Mouse (Mus musculus): ENCODE measurements around the gene Ptpn6. TPM values are rescaled to one million over a fixed set of nuclear protein-coding genes. Genes with fewer than 3 reads are reported as not detected.

Ptpn6 gene
- polyA plus RNA-seq, 1 experiment from 2014 or later = 16.7 TPM

GRCm38 (mm10) chr6:124739231-124739796 lies 800 bp upstream of the Ptpn6 start:
- Histone ChIP-seq H3K9ac (no peak overlapping the region), H3K27me3 (replicated peaks) (no peaks in the 10 kb centered on the region), H3K9me3 (no peaks in the 10 kb centered on the region), H3K4me3 (replicated peaks) (no peak overlapping the region), H3K27ac (peak overlapping the region; percentile 74), H3K4me1 (replicated peaks) (peaks cover 14% of the 10 kb centered on the region), H3K36me3 (peaks cover 9% of the 10 kb centered on the region; the same call in 1 of the 2 replicates), H3K4me2 (replicated peaks) (peak overlapping the region; percentile 48)
- 81% methylated on average over 10 of the region's 10 CpGs for WGBS
- ATAC-seq = no peak

GRCm38 (mm10) chr6:124737040-124737439 lies 1.5 kb downstream of the Ptpn6 start:
- Histone ChIP-seq H3K9me3 (no peaks in the 10 kb centered on the region), H3K4me3 (replicated peaks) (no peak overlapping the region), H3K4me2 (replicated peaks) (no peak overlapping the region), H3K27me3 (replicated peaks) (no peaks in the 10 kb centered on the region), H3K36me3 (no peaks in the 10 kb centered on the region), H3K27ac (no peak overlapping the region), H3K9ac (no peak overlapping the region), H3K4me1 (replicated peaks) (peaks cover 21% of the 10 kb centered on the region)
- 93% methylated on average over 11 of the region's 11 CpGs for WGBS
- no peak for ATAC-seq

DNA sequence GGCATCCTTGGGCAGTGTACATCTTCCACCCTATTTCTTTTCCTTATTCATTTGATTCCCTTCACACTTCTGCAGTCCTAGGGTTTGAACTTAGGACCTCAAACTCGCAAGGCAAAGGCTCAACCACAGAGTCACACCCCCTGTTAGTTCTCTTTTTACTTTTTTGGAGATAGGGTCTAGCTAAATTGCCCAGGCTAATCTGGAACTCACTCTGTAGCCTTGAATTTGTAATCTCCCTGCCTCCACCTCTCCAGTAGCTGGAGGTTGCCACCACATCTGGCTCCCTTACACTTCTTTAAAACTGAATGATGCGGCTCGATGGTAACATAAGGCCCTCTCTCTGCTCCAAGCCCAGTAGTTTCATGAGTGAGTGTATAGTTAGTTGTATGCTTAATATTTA lies 4.1 kb downstream of the Ptpn6 start:
- Histone ChIP-seq H3K36me3 (no peaks in the 10 kb centered on the region), H3K4me2 (replicated peaks) (no peak overlapping the region), H3K27ac (no peak overlapping the region), H3K4me3 (replicated peaks) (no peak overlapping the region), H3K27me3 (replicated peaks) (no peaks in the 10 kb centered on the region), H3K4me1 (replicated peaks) (peaks cover 12% of the 10 kb centered on the region), H3K9ac (no peak overlapping the region), H3K9me3 (no peaks in the 10 kb centered on the region)
- WGBS = 91% methylated on average over 3 of the region's 3 CpGs
- ATAC-seq = no peak

DNA sequence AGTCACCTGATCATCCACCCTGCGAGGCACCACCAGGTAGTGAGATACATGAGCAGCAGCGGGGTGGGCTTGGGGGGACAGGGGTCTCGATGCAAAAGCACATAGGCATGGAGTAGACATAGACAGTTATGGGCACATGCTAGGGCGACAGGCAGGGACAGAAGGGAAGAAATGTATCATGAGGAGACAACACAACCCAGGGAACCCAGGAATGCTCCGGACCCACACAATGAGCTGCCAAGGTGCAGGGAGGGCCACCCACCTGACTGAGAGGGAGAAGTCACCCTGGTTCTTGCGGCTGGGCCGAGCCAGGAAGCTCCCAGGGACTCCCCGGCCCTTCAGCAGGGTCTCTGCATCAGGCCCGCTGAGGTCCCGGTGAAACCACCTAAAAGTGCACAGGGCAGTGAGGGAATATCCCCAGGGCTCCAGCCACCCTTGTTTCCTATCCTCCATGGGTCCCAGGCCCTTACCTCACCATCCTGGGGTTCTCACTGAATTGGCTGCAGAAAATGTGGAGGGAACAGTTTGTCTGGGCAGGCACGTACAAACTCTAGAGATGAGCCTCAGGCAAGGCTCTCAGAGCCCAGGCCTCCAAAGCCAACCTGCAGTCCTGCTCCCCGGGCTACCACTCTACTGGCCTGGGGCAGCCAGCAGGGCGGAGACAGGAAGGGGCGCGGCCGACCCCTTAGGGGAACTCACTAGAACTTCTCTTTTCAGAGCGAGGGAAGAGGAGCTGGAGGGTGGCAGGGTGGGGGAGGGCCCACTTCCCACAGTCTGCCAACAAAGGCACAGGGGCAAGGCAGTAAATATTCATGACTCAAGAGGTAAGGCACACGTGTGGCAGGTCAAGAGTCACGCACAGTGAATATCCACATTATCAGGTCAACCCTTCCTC lies 5.8 kb downstream of the Ptpn6 start:
- H3K4me3 ChIP-seq (replicated peaks) = no peak overlapping the region; the same call in 1 of the 2 replicates
- H3K27ac ChIP-seq = no peak overlapping the region
- no peaks in the 10 kb centered on the region for H3K27me3 ChIP-seq (replicated peaks)
- H3K4me2 ChIP-seq (replicated peaks) = no peak overlapping the region
- H3K36me3 ChIP-seq = no peaks in the 10 kb centered on the region
- 54% methylated on average over 19 of the region's 19 CpGs for WGBS
- H3K4me1 ChIP-seq (replicated peaks) = peaks cover 10% of the 10 kb centered on the region; the same call in 1 of the 2 replicates
- no peaks in the 10 kb centered on the region for H3K9me3 ChIP-seq
- ATAC-seq = peak; percentile 46
- peak overlapping the region; percentile 21; the same call in 1 of the 2 replicates for H3K9ac ChIP-seq

GRCm38 (mm10) chr6:124731038-124731437 lies 7.5 kb downstream of the Ptpn6 start:
- Histone ChIP-seq H3K4me1 (replicated peaks) (peaks cover 13% of the 10 kb centered on the region; the same call in 1 of the 2 replicates), H3K4me3 (replicated peaks) (no peak overlapping the region), H3K4me2 (replicated peaks) (no peak overlapping the region), H3K36me3 (no peaks in the 10 kb centered on the region), H3K9ac (no peak overlapping the region), H3K27me3 (replicated peaks) (no peaks in the 10 kb centered on the region), H3K9me3 (no peaks in the 10 kb centered on the region), H3K27ac (no peak overlapping the region)
- ATAC-seq = no peak
- 81% methylated on average over 7 of the region's 7 CpGs for WGBS

GRCm38 (mm10) chr6:124729850-124730705 lies 8.4 kb downstream of the Ptpn6 start:
- WGBS = 80% methylated on average over 8 of the region's 8 CpGs

DNA sequence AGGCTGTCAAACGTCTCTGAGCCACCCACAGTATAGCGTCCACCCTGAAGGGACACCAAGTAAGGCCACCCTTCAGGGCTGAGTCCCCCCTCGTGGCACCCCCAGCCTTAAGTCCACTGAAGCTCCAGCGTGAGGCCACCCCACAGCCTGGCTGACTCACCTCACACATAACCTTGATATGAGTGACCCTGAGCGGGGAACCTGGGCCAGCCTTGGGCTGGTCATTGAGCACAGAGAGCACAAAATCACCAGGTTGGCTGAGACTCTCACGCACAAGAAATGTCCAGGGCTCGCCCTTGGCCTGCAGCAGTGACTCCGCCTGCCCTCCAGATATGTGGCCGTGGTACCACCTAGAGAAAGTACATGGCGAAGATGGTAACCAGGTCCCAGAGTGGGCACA lies 9.9 kb downstream of the Ptpn6 start:
- no peak for ATAC-seq
- Histone ChIP-seq H3K4me2 (replicated peaks) (no peak overlapping the region), H3K4me3 (replicated peaks) (no peak overlapping the region), H3K9me3 (no peaks in the 10 kb centered on the region), H3K27ac (no peak overlapping the region), H3K36me3 (no peaks in the 10 kb centered on the region), H3K27me3 (replicated peaks) (no peaks in the 10 kb centered on the region), H3K4me1 (replicated peaks) (peaks cover 13% of the 10 kb centered on the region; the same call in 1 of the 2 replicates), H3K9ac (no peak overlapping the region)
- WGBS = 86% methylated on average over 10 of the region's 10 CpGs

More at GRCm38 (mm10) chr6:124729850-124730705, 8.4 kb downstream of the Ptpn6 start:
- Histone ChIP-seq H3K27ac (no peak overlapping the region), H3K27me3 (replicated peaks) (no peaks in the 10 kb centered on the region), H3K4me3 (replicated peaks) (no peak overlapping the region), H3K4me2 (replicated peaks) (no peak overlapping the region), H3K36me3 (no peaks in the 10 kb centered on the region), H3K9me3 (no peaks in the 10 kb centered on the region), H3K4me1 (replicated peaks) (peaks cover 13% of the 10 kb centered on the region; the same call in 1 of the 2 replicates), H3K9ac (no peak overlapping the region)
- ATAC-seq = no peak

DNA sequence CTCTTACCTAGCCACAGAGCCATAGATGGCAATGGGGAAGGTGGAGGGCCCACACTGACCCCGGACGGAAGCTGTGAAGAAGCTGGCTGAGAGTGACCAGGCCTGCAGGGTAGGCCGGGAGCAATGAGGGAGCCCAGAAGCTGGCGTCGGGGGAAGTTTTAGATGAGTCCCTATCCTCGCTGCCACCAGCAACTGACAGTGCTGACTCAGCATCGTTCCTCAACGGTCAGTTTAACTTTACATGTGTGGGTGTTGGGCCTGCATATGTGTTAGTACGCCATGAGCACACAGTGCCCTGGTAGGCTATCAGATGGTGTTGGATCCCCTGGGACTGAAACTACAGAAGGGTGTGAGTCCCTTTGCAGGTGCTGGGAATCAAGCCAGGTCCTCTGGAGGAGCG lies 14.0 kb downstream of the Ptpn6 start:
- Histone ChIP-seq H3K27me3 (replicated peaks) (no peaks in the 10 kb centered on the region), H3K4me2 (replicated peaks) (no peak overlapping the region), H3K36me3 (no peaks in the 10 kb centered on the region), H3K9ac (no peak overlapping the region), H3K4me3 (replicated peaks) (no peak overlapping the region), H3K9me3 (no peaks in the 10 kb centered on the region), H3K4me1 (replicated peaks) (0 out of 2 replicates have a peak, but pooled peaks cover 6% of the 10 kb centered on the region), H3K27ac (no peak overlapping the region)
- no peak for ATAC-seq
- 81% methylated on average over 10 of the region's 10 CpGs for WGBS

- Histone ChIP-seq H3K27me3 (replicated peaks) (no peaks in the 10 kb centered on the region), H3K4me2 (replicated peaks) (no peak overlapping the region), H3K36me3 (no peaks in the 10 kb centered on the region), H3K4me3 (replicated peaks) (no peak overlapping the region), H3K9ac (no peak overlapping the region), H3K4me1 (replicated peaks) (0 out of 2 replicates have a peak, but pooled peaks cover 6% of the 10 kb centered on the region), H3K27ac (no peak overlapping the region), H3K9me3 (no peaks in the 10 kb centered on the region)
- ATAC-seq = no peak
- WGBS = 81% methylated on average over 8 of the region's 8 CpGs
These were observed 15.0 kb downstream of the Ptpn6 start for GRCm38 (mm10) chr6:124723541-124723940.

DNA sequence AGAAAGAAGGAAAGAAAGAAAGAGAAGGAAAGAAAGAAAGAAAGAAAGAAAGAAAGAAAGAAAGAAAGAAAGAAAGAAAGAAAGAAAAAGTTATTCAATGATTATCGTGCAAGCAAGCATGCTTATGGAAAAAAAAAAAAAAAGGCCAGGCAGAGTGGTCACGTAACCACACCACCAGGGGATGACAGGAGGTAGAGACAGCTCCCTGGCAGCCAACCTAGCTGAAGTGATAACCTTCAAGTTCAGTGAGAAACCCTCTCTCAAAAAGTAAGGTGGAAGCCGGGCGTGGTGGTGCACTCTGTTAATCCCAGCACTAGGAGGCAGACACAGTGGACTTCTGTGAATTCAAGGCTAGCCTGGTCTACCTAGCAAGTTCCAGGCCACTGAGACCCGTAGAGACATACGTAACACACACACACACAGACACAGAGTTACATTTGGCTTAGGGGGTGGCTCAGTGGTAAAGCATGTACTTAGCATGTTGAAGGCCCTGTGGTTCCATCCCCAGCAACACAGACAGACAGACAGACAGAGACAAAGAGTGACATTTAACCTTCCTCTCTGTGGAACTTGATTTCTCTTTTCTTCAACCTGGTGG lies 15.5 kb downstream of the Ptpn6 start:
- ATAC-seq = no peak
- H3K4me3 ChIP-seq (replicated peaks) = no peak overlapping the region
- H3K27me3 ChIP-seq (replicated peaks) = no peaks in the 10 kb centered on the region
- H3K27ac ChIP-seq = no peak overlapping the region
- no peak overlapping the region for H3K4me2 ChIP-seq (replicated peaks)
- 82% methylated on average over 6 of the region's 6 CpGs for WGBS
- no peak overlapping the region for H3K9ac ChIP-seq
- no peaks in the 10 kb centered on the region for H3K9me3 ChIP-seq
- H3K36me3 ChIP-seq = no peaks in the 10 kb centered on the region
- 0 out of 2 replicates have a peak, but pooled peaks cover 5% of the 10 kb centered on the region for H3K4me1 ChIP-seq (replicated peaks)

- Histone ChIP-seq H3K9ac (no peak overlapping the region), H3K4me1 (replicated peaks) (peaks cover 5% of the 10 kb centered on the region; the same call in 1 of the 2 replicates), H3K27ac (0 out of 2 replicates have a peak overlapping the region, but pooled peaks have one; percentile 3), H3K27me3 (replicated peaks) (no peaks in the 10 kb centered on the region), H3K9me3 (no peaks in the 10 kb centered on the region), H3K4me3 (replicated peaks) (peak overlapping the region; percentile 42; the same call in 1 of the 2 replicates), H3K36me3 (peaks cover 9% of the 10 kb centered on the region), H3K4me2 (replicated peaks) (peak overlapping the region; percentile 51)
- 47% methylated on average over 11 of the region's 11 CpGs for WGBS
- ATAC-seq = no peak
These were observed 17.6 kb downstream of the Ptpn6 start for GRCm38 (mm10) chr6:124720904-124721303.
